Mouse (Mus musculus) heart, adult 2 months (tissue): ENCODE measurements around the gene Fam83d.

Source experiments
- CTCF ChIP-seq: fragments of 200-600 bp; IDR thresholded peaks from 2 replicates; pipeline ENCODE4 v1.8.1; 2022; ENCODE audit warnings: antibody characterized with exemption, mild to moderate bottlenecking, moderate library complexity
- POLR2A ChIP-seq: fragments of 200-500 bp; IDR thresholded peaks from 2 replicates; pipeline ENCODE4 v1.6.1; 2011; ENCODE audit warnings: mild to moderate bottlenecking, low read depth, low read length, control low read depth; ENCODE audit not compliant: insufficient read depth

DNA sequence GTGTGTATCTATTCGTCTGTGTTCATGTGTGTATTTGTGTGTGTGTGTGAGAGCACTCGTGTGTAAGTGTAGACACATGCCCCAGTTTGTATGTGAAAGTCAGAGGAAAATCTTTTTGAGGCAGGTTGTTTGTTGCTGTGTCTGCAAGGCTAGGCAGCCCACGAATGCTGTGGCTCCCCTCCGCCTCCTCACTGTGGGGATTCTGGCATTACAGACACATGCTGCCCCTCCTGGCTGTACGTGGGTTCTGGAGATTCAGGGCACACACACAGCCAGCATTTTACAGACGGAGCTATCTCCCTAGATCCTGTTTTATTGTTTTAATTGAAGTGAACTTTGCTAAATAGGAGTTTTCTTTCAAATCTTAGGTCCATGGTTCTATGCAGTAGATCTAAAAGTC is 61.9 kb downstream of the Fam83d start:
- no peak for TF ChIP-seq CTCF
- no peak for TF ChIP-seq POLR2A
